In the genomic region with DNA sequence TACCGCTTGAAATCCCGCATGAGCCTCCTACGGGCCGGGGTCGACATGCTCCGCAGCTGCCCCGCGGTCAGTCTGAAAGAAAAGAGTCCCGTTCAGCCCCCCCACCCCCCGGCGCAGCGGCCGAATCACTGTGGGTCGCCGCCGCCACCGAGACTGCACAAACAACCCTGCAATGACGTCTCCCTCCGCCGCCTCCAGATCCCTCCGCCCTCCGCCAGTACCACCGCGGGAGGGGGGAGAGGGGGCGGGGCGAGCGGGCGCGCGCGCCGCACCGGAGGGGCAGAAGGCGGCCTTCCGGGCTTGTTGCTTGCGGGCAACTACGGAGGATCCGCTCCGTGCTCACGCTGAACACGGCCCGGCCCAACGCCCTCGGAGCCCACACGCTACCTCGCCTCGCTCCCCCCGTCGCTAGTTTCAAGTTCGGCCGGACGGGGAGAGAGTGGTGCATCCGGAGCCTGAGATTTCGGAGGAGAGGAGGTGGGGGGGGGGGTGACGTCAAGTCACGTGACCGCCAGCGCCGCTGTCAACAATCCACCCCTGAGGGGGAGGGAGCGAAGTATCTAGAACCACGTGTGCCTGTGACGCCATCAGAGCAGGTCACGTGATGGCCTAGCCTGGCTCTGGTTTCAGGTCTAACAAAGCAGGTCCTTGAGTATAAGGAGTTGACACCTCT, we compare ENCODE assay signal across 8 mouse cellular contexts. TPM values are rescaled to one million over a fixed set of nuclear protein-coding genes. Genes with fewer than 3 reads are reported as not detected.
DNase-seq lines count a peak whose midpoint lies in the region; ATAC-seq and TF ChIP-seq lines count a peak whose summit lies in the region.

A gene (minus strand): TSS at position 473 of the 673 bp plus-strand sequence.

- H3K27me3 ChIP-seq in hindbrain, postnatal 0 days (ENCODE audit: insufficient read depth, low read length): no peaks in the 10 kb centered on the region

- H3K4me3 ChIP-seq in gastrocnemius, adult 2 months: peak within 1 kb of the TSS; percentile 99
- peak within 1 kb of the TSS; percentile 84 for H3K4me3 ChIP-seq in hindbrain, postnatal 0 days (ENCODE audit: low read length)
- peak within 1 kb of the TSS; percentile 96 for H3K4me3 ChIP-seq in left cerebral cortex, adult 2 months

- peak within 1 kb of the TSS; percentile 69 for H3K4me2 ChIP-seq in hindbrain, postnatal 0 days (ENCODE audit: low read depth, low read length)

- TF ChIP-seq CTCF in gastrocnemius, adult 2 months (IDR thresholded peaks at IDR 0.05): no peak
- TF ChIP-seq CTCF in hindbrain, postnatal 0 days (IDR thresholded peaks at IDR 0.05; ENCODE audit: low read depth): no peak; the same call in 1 of the 2 replicates
- TF ChIP-seq CTCF in left cerebral cortex, adult 2 months (IDR thresholded peaks at IDR 0.05): no peak

- H3K9me3 ChIP-seq in hindbrain, postnatal 0 days (ENCODE audit: low read length): no peaks in the 10 kb centered on the region

- DNase-seq in ZHBTc4 (ENCODE audit: low read depth, low spot score): peak; percentile 99
- DNase-seq in gastrocnemius, adult 2 months: peak; percentile 97
- DNase-seq in hindbrain, postnatal 0 days (ENCODE audit: low spot score): peak; percentile 99
- DNase-seq in left cerebral cortex, adult 2 months (ENCODE audit: extremely low spot score in 1 of 2, low spot score in 2 of 2): peak; percentile 89 to 93
- DNase-seq in right cerebral cortex, adult 2 months (ENCODE audit: low spot score in 2 of 2): peak; percentile 96 to 99
- DNase-seq in urinary bladder, postnatal 14 days (ENCODE audit: low spot score): peak; percentile 95

- H3K4me1 ChIP-seq in hindbrain, postnatal 0 days (ENCODE audit: insufficient read depth, low read length): peaks cover 5% of the 10 kb centered on the region; the same call in 1 of the 2 replicates

- H3K36me3 ChIP-seq in hindbrain, postnatal 0 days (ENCODE audit: insufficient read depth, low read length): peaks cover 7% of the 10 kb centered on the region; the same call in 1 of the 2 replicates

- intact Hi-C loops in gastrocnemius, adult 2 months (cut with DNase I): loop anchor here (1.0 to 5.0 kb wide), 2 partner anchors 98 to 238 kb away; a partner anchor contains a TSS
- intact Hi-C loops in left cerebral cortex, adult 2 months (cut with DNase I): loop anchor here (2.0 kb wide), 2 partner anchors 98 to 142 kb away; a partner anchor contains a TSS

- ATAC-seq in common myeloid progenitor, adult 5-6 weeks (replicated peaks; ENCODE audit: low read depth, poor library complexity, severe bottlenecking): peak; percentile 63
- peak; percentile 93 for ATAC-seq in hindbrain, postnatal 0 days
- ATAC-seq in megakaryocyte, adult 5-6 weeks (ENCODE audit: poor library complexity, severe bottlenecking): peak; percentile 73

- peak within 1 kb of the TSS; percentile 91 for H3K9ac ChIP-seq in hindbrain, postnatal 0 days (replicated peaks; ENCODE audit: low read length)

- H3K27ac ChIP-seq in gastrocnemius, adult 2 months: peak within 1 kb of the TSS; percentile 100
- peak within 1 kb of the TSS; percentile 97 for H3K27ac ChIP-seq in hindbrain, postnatal 0 days
- peak within 1 kb of the TSS; percentile 100 for H3K27ac ChIP-seq in left cerebral cortex, adult 2 months

- under 1% methylated on average over 50 of the region's 63 CpGs for WGBS in hindbrain, postnatal 0 days

RNA-seq across cellular contexts. Expression of the gene that starts here (rescaled TPM):
- total RNA-seq in common myeloid progenitor, adult 5-6 weeks (2017): 79.9 and 91.3 TPM in 2 replicates
- total RNA-seq in gastrocnemius, adult 2 months (2021): 100 to 1,000 TPM; 519 to 559 TPM
- total RNA-seq in hindbrain, postnatal 0 days (2014; rRNA removed): 123 and 125 TPM in 2 replicates
- 230 and 236 TPM in 2 replicates for polyA plus RNA-seq in hindbrain, postnatal 0 days (2015; fragmentation: Nextera tagmentation; extraction: Ambion mirVana)
- 100 to 1,000 TPM; 187 to 196 TPM for total RNA-seq in left cerebral cortex, adult 2 months (2021)
- total RNA-seq in megakaryocyte, adult 5-6 weeks (2015): 110 and 123 TPM in 2 replicates
- total RNA-seq in megakaryocyte, adult 5-6 weeks (2017): 86.9 and 99.1 TPM in 2 replicates

Comparison
In these comparisons a context has a peak if more than half of its experiments do, and no peak if none do; other contexts are left out.
1. Peak in every context shown above with its lines: DNase-seq, ATAC-seq, H3K4me3 ChIP-seq and H3K27ac ChIP-seq.